Mouse (Mus musculus) heart, embryonic 15.5 days (tissue): ENCODE results near the gene Dhps. TPM values are rescaled to one million over a fixed set of nuclear protein-coding genes. Genes with fewer than 3 reads are reported as not detected.

Experiments used
- ATAC-seq: fragments of 200-750 bp; cut with Nextera tagmentation; replicated peaks from 2 replicates; pipeline ENCODE4 v1.8.0; 2017; ENCODE audit warnings: low read depth, moderate TSS enrichment; ENCODE audit not compliant: insufficient number of reproducible peaks, insufficient read depth, low FRiP score
- H3K27ac ChIP-seq: fragments of 300-500 bp; sonication (generic); 2 replicates; pipeline ENCODE4 v1.5.1; 2015; ENCODE audit warnings: mild to moderate bottlenecking, inconsistent platforms
- H3K27me3 ChIP-seq: fragments of 300-500 bp; sonication (generic); 2 replicates; pipeline ENCODE4 v1.6.1; 2015; ENCODE audit warnings: inconsistent platforms
- H3K36me3 ChIP-seq: fragments of 300-500 bp; sonication (generic); 2 replicates; pipeline ENCODE4 v1.6.1; 2015; ENCODE audit warnings: mild to moderate bottlenecking, inconsistent platforms
- H3K4me1 ChIP-seq: fragments of 300-500 bp; sonication (generic); replicated peaks from 2 replicates; pipeline ENCODE4 v1.6.1; 2015; ENCODE audit warnings: inconsistent platforms
- H3K4me2 ChIP-seq: fragments of 300-500 bp; sonication (generic); 2 replicates; pipeline ENCODE4 v1.6.1; 2015; ENCODE audit warnings: inconsistent platforms, mild to moderate bottlenecking, moderate library complexity
- H3K4me3 ChIP-seq: fragments of 300-500 bp; sonication (generic); 2 replicates; pipeline ENCODE4 v1.5.1; 2015; ENCODE audit warnings: mild to moderate bottlenecking, inconsistent platforms
- H3K9ac ChIP-seq: fragments of 300-500 bp; sonication (generic); 2 replicates; pipeline ENCODE4 v1.6.1; 2015; ENCODE audit warnings: mild to moderate bottlenecking, inconsistent platforms
- H3K9me3 ChIP-seq: fragments of 300-500 bp; sonication (generic); replicated peaks from 2 replicates; pipeline ENCODE4 v1.6.1; 2016; ENCODE audit warnings: inconsistent platforms
- WGBS: fragments of 180-500 bp; shearing (Covaris S2); methylation state at CpG from one replicate; pipeline ENCODE4 v1.1.7; 2015; ENCODE audit warnings: mixed read lengths; 5-methylcytosine and 5-hydroxymethylcytosine counted together
- polyA plus RNA-seq: library from polyadenylated mRNA; unstranded; fragments of >200 nt; fragmentation: Nextera tagmentation; extraction: Ambion mirVana; gene quantifications from 2 replicates; pipeline ENCODE4 v1.2.1, GENCODE M21; 2015

Gene Dhps
- polyA plus RNA-seq, 1 experiment from 2014 or later, result 46.1 TPM

GRCm38 (mm10) chr8:85065213-85065612 lies 6.3 kb upstream of the Dhps start:
- Histone ChIP-seq H3K4me2 (no peak overlapping the region), H3K4me3 (no peak overlapping the region), H3K27me3 (no peaks in the 10 kb centered on the region), H3K4me1 (peaks cover 18% of the 10 kb centered on the region), H3K9me3 (no peaks in the 10 kb centered on the region), H3K27ac (no peak overlapping the region), H3K9ac (no peak overlapping the region), H3K36me3 (peaks cover 8% of the 10 kb centered on the region; the same call in 1 of the 2 replicates)
- no peak for ATAC-seq
- WGBS, result 56% methylated on average over 2 of the region's 2 CpGs

- no peaks in the 10 kb centered on the region for H3K9me3 ChIP-seq
- H3K4me1 ChIP-seq, result peaks cover 4% of the 10 kb centered on the region
- no peak overlapping the region for H3K27ac ChIP-seq
- no peak overlapping the region for H3K9ac ChIP-seq
- no peak overlapping the region for H3K4me3 ChIP-seq
- WGBS, result 93% methylated on average over 2 of the region's 2 CpGs
- no peak overlapping the region for H3K4me2 ChIP-seq
- H3K27me3 ChIP-seq, result no peaks in the 10 kb centered on the region
- H3K36me3 ChIP-seq, result peaks cover 8% of the 10 kb centered on the region; the same call in 1 of the 2 replicates
- no peak for ATAC-seq
Observed at GRCm38 (mm10) chr8:85067155-85067554, 4.4 kb upstream of the Dhps start.

GRCm38 (mm10) chr8:85067982-85068381 lies 3.6 kb upstream of the Dhps start, which contains the start of gene Gm5741:
Gene Gm5741 (minus strand): TSS chr8:85067982.
- Histone ChIP-seq H3K9me3 (no peaks in the 10 kb centered on the region), H3K27me3 (no peaks in the 10 kb centered on the region), H3K4me1 (peaks cover 13% of the 10 kb centered on the region), H3K27ac (no peak within 1 kb of the TSS), H3K4me3 (no peak within 1 kb of the TSS), H3K4me2 (no peak within 1 kb of the TSS), H3K9ac (no peak within 1 kb of the TSS), H3K36me3 (peaks cover 8% of the 10 kb centered on the region; the same call in 1 of the 2 replicates)
- no peak for ATAC-seq

- no peak for ATAC-seq
- Histone ChIP-seq H3K36me3 (peaks cover 29% of the 10 kb centered on the region), H3K9ac (no peak overlapping the region), H3K9me3 (no peaks in the 10 kb centered on the region), H3K4me3 (peak overlapping the region; percentile 83), H3K27ac (peak overlapping the region; percentile 94), H3K4me1 (peaks cover 13% of the 10 kb centered on the region), H3K4me2 (peak overlapping the region; percentile 82), H3K27me3 (no peaks in the 10 kb centered on the region)
- 86% methylated on average over 5 of the region's 5 CpGs for WGBS
Observed at GRCm38 (mm10) chr8:85071041-85071440, 516 bp upstream of the Dhps start.

- peak overlapping the region; percentile 94 for H3K27ac ChIP-seq
- 32% methylated on average over 9 of the region's 9 CpGs for WGBS
- ATAC-seq, result no peak
- H3K4me1 ChIP-seq, result peaks cover 13% of the 10 kb centered on the region
- peaks cover 31% of the 10 kb centered on the region for H3K36me3 ChIP-seq
- peak overlapping the region; percentile 81 for H3K9ac ChIP-seq
- no peaks in the 10 kb centered on the region for H3K27me3 ChIP-seq
- peak overlapping the region; percentile 82 for H3K4me2 ChIP-seq
- no peaks in the 10 kb centered on the region for H3K9me3 ChIP-seq
- H3K4me3 ChIP-seq, result peak overlapping the region; percentile 83
Observed at GRCm38 (mm10) chr8:85072364-85072929, 890 bp downstream of the Dhps start.

- 84% methylated on average over 15 of the region's 15 CpGs for WGBS
- H3K36me3 ChIP-seq, result peaks cover 31% of the 10 kb centered on the region
- no peaks in the 10 kb centered on the region for H3K27me3 ChIP-seq
- no peak overlapping the region for H3K9ac ChIP-seq
- no peaks in the 10 kb centered on the region for H3K9me3 ChIP-seq
- peaks cover 13% of the 10 kb centered on the region for H3K4me1 ChIP-seq
- H3K4me3 ChIP-seq, result no peak overlapping the region
- no peak overlapping the region for H3K4me2 ChIP-seq
- no peak for ATAC-seq
- no peak overlapping the region for H3K27ac ChIP-seq
Observed at GRCm38 (mm10) chr8:85073041-85073612, 1.6 kb downstream of the Dhps start.

- no peaks in the 10 kb centered on the region for H3K9me3 ChIP-seq
- H3K9ac ChIP-seq, result no peak overlapping the region
- ATAC-seq, result no peak
- H3K27ac ChIP-seq, result no peak overlapping the region
- H3K4me2 ChIP-seq, result no peak overlapping the region
- H3K4me1 ChIP-seq, result peaks cover 16% of the 10 kb centered on the region
- peaks cover 36% of the 10 kb centered on the region for H3K36me3 ChIP-seq
- H3K27me3 ChIP-seq, result no peaks in the 10 kb centered on the region
- WGBS, result 83% methylated on average over 10 of the region's 10 CpGs
- H3K4me3 ChIP-seq, result no peak overlapping the region
Observed at GRCm38 (mm10) chr8:85074167-85074566, 2.6 kb downstream of the Dhps start.

GRCm38 (mm10) chr8:85074617-85075016 lies 3.1 kb downstream of the Dhps start:
- Histone ChIP-seq H3K9me3 (no peaks in the 10 kb centered on the region), H3K4me3 (no peak overlapping the region), H3K27ac (no peak overlapping the region), H3K4me2 (no peak overlapping the region), H3K36me3 (peaks cover 36% of the 10 kb centered on the region), H3K27me3 (no peaks in the 10 kb centered on the region), H3K4me1 (peaks cover 20% of the 10 kb centered on the region), H3K9ac (no peak overlapping the region)
- WGBS, result 89% methylated on average over 10 of the region's 10 CpGs
- ATAC-seq, result no peak

- peaks cover 36% of the 10 kb centered on the region for H3K36me3 ChIP-seq
- H3K9ac ChIP-seq, result no peak overlapping the region
- no peaks in the 10 kb centered on the region for H3K27me3 ChIP-seq
- H3K9me3 ChIP-seq, result no peaks in the 10 kb centered on the region
- H3K4me2 ChIP-seq, result no peak overlapping the region
- no peak overlapping the region for H3K27ac ChIP-seq
- WGBS, result 66% methylated on average over 9 of the region's 9 CpGs
- no peak for ATAC-seq
- peaks cover 25% of the 10 kb centered on the region for H3K4me1 ChIP-seq
- H3K4me3 ChIP-seq, result no peak overlapping the region
Observed at GRCm38 (mm10) chr8:85076001-85076400, 4.4 kb downstream of the Dhps start.

GRCm38 (mm10) chr8:85076993-85077392 lies 5.4 kb downstream of the Dhps start:
- no peaks in the 10 kb centered on the region for H3K27me3 ChIP-seq
- peaks cover 36% of the 10 kb centered on the region for H3K36me3 ChIP-seq
- 0% methylated on average over 2 of the region's 2 CpGs for WGBS
- no peak for ATAC-seq
- H3K4me2 ChIP-seq, result no peak overlapping the region
- peaks cover 32% of the 10 kb centered on the region for H3K4me1 ChIP-seq
- no peak overlapping the region for H3K27ac ChIP-seq
- H3K9me3 ChIP-seq, result no peaks in the 10 kb centered on the region
- no peak overlapping the region for H3K9ac ChIP-seq
- no peak overlapping the region for H3K4me3 ChIP-seq

- Histone ChIP-seq H3K9ac (peak overlapping the region; percentile 90), H3K4me3 (peak overlapping the region; percentile 88), H3K36me3 (peaks cover 24% of the 10 kb centered on the region), H3K27me3 (no peaks in the 10 kb centered on the region), H3K27ac (peak overlapping the region; percentile 85), H3K9me3 (no peaks in the 10 kb centered on the region), H3K4me1 (peaks cover 39% of the 10 kb centered on the region), H3K4me2 (peak overlapping the region; percentile 96)
- WGBS, result under 1% methylated on average over 25 of the region's 25 CpGs
- no peak for ATAC-seq
Observed at GRCm38 (mm10) chr8:85080214-85080531, 8.6 kb downstream of the Dhps start.
